In the genomic region with DNA sequence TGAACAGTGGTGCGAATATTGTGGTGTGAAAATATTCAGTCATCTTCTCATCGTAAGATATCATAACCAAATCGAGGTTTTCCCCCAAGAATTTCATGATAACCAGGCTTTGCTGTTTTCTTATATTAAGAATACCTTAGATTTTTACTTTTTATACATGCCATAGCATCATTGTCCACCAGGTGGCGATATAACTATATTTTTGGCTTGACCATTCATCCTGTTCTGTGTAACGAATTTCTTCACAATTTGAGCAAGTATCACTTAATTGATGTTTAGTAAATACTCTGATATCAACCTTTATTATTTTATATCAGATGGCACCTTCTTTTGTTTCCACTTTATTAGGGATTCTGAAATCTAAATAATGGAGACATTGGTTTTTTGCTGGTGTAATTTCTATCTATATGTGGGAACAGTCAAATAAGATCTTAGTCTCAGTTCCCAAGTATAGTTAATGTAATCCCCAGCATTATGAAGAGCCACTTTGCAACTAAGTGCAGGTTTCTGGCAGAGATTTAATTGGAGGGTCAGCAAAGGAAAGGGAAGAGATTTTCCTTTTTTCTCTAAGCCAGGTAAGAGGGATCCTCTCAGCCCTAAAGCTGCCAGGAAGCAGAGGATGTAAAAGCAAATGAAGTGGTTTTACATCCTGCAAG, we compare ENCODE assay signal across 8 mouse cellular contexts.
DNase-seq lines count a peak whose midpoint lies in the region; ATAC-seq lines count a peak whose summit lies in the region.

No protein-coding gene starts in this region.

- 0 out of 2 replicates have a peak, but pooled peaks cover 3% of the 10 kb centered on the region for H3K4me1 ChIP-seq in hindbrain, embryonic 13.5 days (replicated peaks)

- peak; percentile 42 for DNase-seq in kidney, adult 9 months
- no peak for DNase-seq in kidney, adult 8-10 months
- DNase-seq in 416B (ENCODE audit: low read depth) = peak; percentile 32
- DNase-seq in R1 (ENCODE audit: low read depth, low spot score) = peak; percentile 31
- peak; percentile 82 for DNase-seq in retina, embryonic 14.5 days (ENCODE audit: low spot score)
- no peak for DNase-seq in spleen, postnatal 4 days (ENCODE audit: low spot score in 2 of 2)
- no peak for DNase-seq in natural killer cell, adult 2 months (ENCODE audit: low spot score in 2 of 2)

- H3K36me3 ChIP-seq in hindbrain, embryonic 13.5 days = no peaks in the 10 kb centered on the region

- 14% methylated on average over 5 of the region's 5 CpGs for WGBS in hindbrain, embryonic 13.5 days

- no peaks in the 10 kb centered on the region for H3K9me3 ChIP-seq in hindbrain, embryonic 13.5 days

- ATAC-seq in hindbrain, embryonic 13.5 days (ENCODE audit: low FRiP score) = 0 out of 2 replicates have a peak, but pooled peaks have one; percentile 49

- no peak overlapping the region for H3K4me2 ChIP-seq in hindbrain, embryonic 13.5 days

- H3K9ac ChIP-seq in hindbrain, embryonic 13.5 days = no peak overlapping the region

- H3K4me3 ChIP-seq in hindbrain, embryonic 13.5 days = no peak overlapping the region

- H3K27ac ChIP-seq in hindbrain, embryonic 13.5 days = peak overlapping the region; percentile 35; the same call in 1 of the 2 replicates

- H3K27me3 ChIP-seq in hindbrain, embryonic 13.5 days = no peaks in the 10 kb centered on the region

Comparison
In these comparisons a context has a peak if more than half of its experiments do, and no peak if none do; other contexts are left out.
1. DNase-seq: peak in kidney, adult 9 months (single experiment), 416B (single experiment), R1 (single experiment) and retina, embryonic 14.5 days (single experiment); none in kidney, adult 8-10 months (0 of 2), spleen, postnatal 4 days (0 of 2) and natural killer cell, adult 2 months (0 of 2).